Comparison of ENCODE assay signal across 8 mouse cellular contexts in genomic region chr2:94035428-94036331, GRCm38 (mm10). TPM values are rescaled to one million over a fixed set of nuclear protein-coding genes. Genes with fewer than 3 reads are reported as not detected.
DNase-seq lines count a peak whose midpoint lies in the region; ATAC-seq lines count a peak whose summit lies in the region.

No protein-coding gene starts in this region.

- no peaks in the 10 kb centered on the region for H3K9me3 ChIP-seq in forebrain, embryonic 11.5 days (ENCODE audit: control insufficient read depth, low read length)
- no peaks in the 10 kb centered on the region for H3K9me3 ChIP-seq in midbrain, embryonic 10.5 days (replicated peaks)

- peak; percentile 61; the same call in 1 of the 2 replicates for ATAC-seq in forebrain, embryonic 11.5 days (replicated peaks; ENCODE audit: low FRiP score)
- ATAC-seq in hematopoietic stem cell, adult 5-6 weeks (replicated peaks in 1 of 2; ENCODE audit: insufficient read depth in 1 of 2, low FRiP score in 2 of 2, low TSS enrichment in 1 of 2, low read depth in 1 of 2, poor library complexity in 2 of 2, severe bottlenecking in 2 of 2): peak; percentile 83

- no peak overlapping the region for H3K4me3 ChIP-seq in forebrain, embryonic 11.5 days (ENCODE audit: low read depth, low read length)
- no peak overlapping the region for H3K4me3 ChIP-seq in midbrain, embryonic 10.5 days

- H3K4me2 ChIP-seq in forebrain, embryonic 11.5 days (ENCODE audit: low read depth, low read length, severe bottlenecking): no peak overlapping the region

- peak; percentile 89 for DNase-seq in heart, adult 11 months
- no peak for DNase-seq in heart, postnatal 25 days (ENCODE audit: low spot score)
- peak; percentile 45 for DNase-seq in c-Kit-positive CD71-negative TER-119-negative erythroid progenitor cells, embryonic 14.5 days (ENCODE audit: low read depth)
- DNase-seq in forebrain, embryonic 11.5 days (ENCODE audit: low spot score): peak; percentile 77
- peak; percentile 82 for DNase-seq in left cerebral cortex, adult 11 months (ENCODE audit: low spot score)
- DNase-seq in midbrain, embryonic 10.5 days (ENCODE audit: low spot score): peak; percentile 59
- DNase-seq in spleen, adult 12 weeks (ENCODE audit: low spot score): peak; percentile 7

- no peak overlapping the region for H3K27ac ChIP-seq in forebrain, embryonic 11.5 days (ENCODE audit: low read depth, low read length)
- no peak overlapping the region for H3K27ac ChIP-seq in midbrain, embryonic 10.5 days (replicated peaks)

- H3K9ac ChIP-seq in forebrain, embryonic 11.5 days (ENCODE audit: low read length): no peak overlapping the region

- no peaks in the 10 kb centered on the region for H3K27me3 ChIP-seq in forebrain, embryonic 11.5 days (ENCODE audit: control insufficient read depth, insufficient read depth, low read length)
- no peaks in the 10 kb centered on the region for H3K27me3 ChIP-seq in midbrain, embryonic 10.5 days (ENCODE audit: low read depth, poor library complexity, severe bottlenecking)

- 66% methylated on average over 9 of the region's 9 CpGs for WGBS in forebrain, embryonic 11.5 days
- WGBS in midbrain, embryonic 10.5 days: 76% methylated on average over 9 of the region's 9 CpGs

- no peaks in the 10 kb centered on the region; the same call in 1 of the 2 replicates for H3K36me3 ChIP-seq in forebrain, embryonic 11.5 days (ENCODE audit: control insufficient read depth, insufficient read depth, low read length)
- peaks cover 45% of the 10 kb centered on the region for H3K36me3 ChIP-seq in midbrain, embryonic 10.5 days

- H3K4me1 ChIP-seq in forebrain, embryonic 11.5 days (replicated peaks; ENCODE audit: control insufficient read depth, insufficient read depth, low read length): no peaks in the 10 kb centered on the region
- no peaks in the 10 kb centered on the region for H3K4me1 ChIP-seq in midbrain, embryonic 10.5 days

- intact Hi-C loops in heart, postnatal 25 days (cut with DNase I): loop anchor here (5.0 kb wide), 2 partner anchors 212 to 257 kb away; no protein-coding TSS in a partner anchor

RNA-seq across cellular contexts. Expression of gene Alkbh3, which starts 25.1 kb away (rescaled TPM):
- total RNA-seq in heart, postnatal 25 days (2021): 10 to 100 TPM; 56.9 to 63.9 TPM
- 51.4 and 51.9 TPM in 2 replicates for polyA plus RNA-seq in forebrain, embryonic 11.5 days (2014; fragmentation: Nextera tagmentation; extraction: Ambion mirVana)
- 29.3 and 39.2 TPM in 2 replicates for total RNA-seq in hematopoietic stem cell, adult 5-6 weeks (2017)
- polyA plus RNA-seq in midbrain, embryonic 10.5 days (2016; fragmentation: Nextera tagmentation; extraction: Ambion mirVana): 47.8 and 51.5 TPM in 2 replicates

RNA-seq across cellular contexts. Expression of gene Gm27027, which starts 39.5 kb away (rescaled TPM):
- not detected for total RNA-seq in heart, postnatal 25 days (2021)
- not detected in 2 replicates for polyA plus RNA-seq in forebrain, embryonic 11.5 days (2014; fragmentation: Nextera tagmentation; extraction: Ambion mirVana)
- total RNA-seq in hematopoietic stem cell, adult 5-6 weeks (2017): not detected in 2 replicates
- not detected in 2 replicates for polyA plus RNA-seq in midbrain, embryonic 10.5 days (2016; fragmentation: Nextera tagmentation; extraction: Ambion mirVana)
